Mouse (Mus musculus): ENCODE measurements around the gene Clgn. TPM values are rescaled to one million over a fixed set of nuclear protein-coding genes. Genes with fewer than 3 reads are reported as not detected.
A peak's percentile ranks its signal among the peaks of the same experiment; 100 is the strongest.
"Not testable (repeated sequence)": the region's sequence is repeated elsewhere in the genome, so short reads cannot be mapped to it uniquely, and the experiment has no call there.

Clgn gene
- polyA plus RNA-seq, 1 experiment from 2014 or later: 3.0 TPM

GRCm38 (mm10) chr8:83428621-83429020 is 39.0 kb downstream of the Clgn start:
- H3K27ac ChIP-seq (replicated peaks); H3K4me1 ChIP-seq; H3K4me3 ChIP-seq; H3K9me3 ChIP-seq (replicated peaks); DNase-seq (ENCODE audit: low spot score); H3K27me3 ChIP-seq (ENCODE audit: low read depth, poor library complexity, severe bottlenecking): not testable (repeated sequence)
- 91% methylated on average over 3 of the region's 3 CpGs for WGBS
- H3K36me3 ChIP-seq: peaks cover 12% of the 10 kb centered on the region

- Histone ChIP-seq H3K27ac (replicated peaks) (no peak overlapping the region), H3K4me1 (peaks cover 6% of the 10 kb centered on the region), H3K27me3 (ENCODE audit: low read depth, poor library complexity, severe bottlenecking) (no peaks in the 10 kb centered on the region), H3K4me3 (no peak overlapping the region), H3K36me3 (peaks cover 16% of the 10 kb centered on the region), H3K9me3 (replicated peaks) (no peaks in the 10 kb centered on the region)
- 66% methylated on average over 4 of the region's 4 CpGs for WGBS
- no peak for DNase-seq (ENCODE audit: low spot score)
Observed at GRCm38 (mm10) chr8:83429071-83429524, 39.4 kb downstream of the Clgn start.

- Histone ChIP-seq H3K4me1 (peaks cover 15% of the 10 kb centered on the region), H3K27ac (replicated peaks) (no peak overlapping the region), H3K9me3 (replicated peaks) (no peaks in the 10 kb centered on the region), H3K36me3 (peaks cover 41% of the 10 kb centered on the region), H3K27me3 (ENCODE audit: low read depth, poor library complexity, severe bottlenecking) (no peaks in the 10 kb centered on the region), H3K4me3 (no peak overlapping the region)
- no peak for DNase-seq (ENCODE audit: low spot score)
- 96% methylated on average over 1 of the region's 1 CpGs for WGBS
Observed at GRCm38 (mm10) chr8:83437077-83437476, 47.4 kb downstream of the Clgn start.

GRCm38 (mm10) chr8:83441656-83442242 is 52.1 kb downstream of the Clgn start:
- Histone ChIP-seq H3K36me3 (peaks cover 12% of the 10 kb centered on the region), H3K4me1 (peaks cover 22% of the 10 kb centered on the region), H3K9me3 (replicated peaks) (no peaks in the 10 kb centered on the region), H3K27ac (replicated peaks) (peak overlapping the region; percentile 97), H3K27me3 (ENCODE audit: low read depth, poor library complexity, severe bottlenecking) (no peaks in the 10 kb centered on the region), H3K4me3 (peak overlapping the region; percentile 91)
- DNase-seq (ENCODE audit: low spot score): no peak
- WGBS: 2% methylated on average over 29 of the region's 29 CpGs

GRCm38 (mm10) chr8:83442243-83443051 is 52.8 kb downstream of the Clgn start:
- Histone ChIP-seq H3K9me3 (replicated peaks) (no peaks in the 10 kb centered on the region), H3K36me3 (peaks cover 5% of the 10 kb centered on the region), H3K27ac (replicated peaks) (peak overlapping the region; percentile 97), H3K4me3 (peak overlapping the region; percentile 91), H3K27me3 (ENCODE audit: low read depth, poor library complexity, severe bottlenecking) (no peaks in the 10 kb centered on the region), H3K4me1 (peaks cover 22% of the 10 kb centered on the region)
- peak; percentile 99 for DNase-seq (ENCODE audit: low spot score)
- 1% methylated on average over 64 of the region's 64 CpGs for WGBS

GRCm38 (mm10) chr8:83443052-83443400 is 53.4 kb downstream of the Clgn start:
- Histone ChIP-seq H3K36me3 (no peaks in the 10 kb centered on the region), H3K4me3 (peak overlapping the region; percentile 91), H3K27ac (replicated peaks) (peak overlapping the region; percentile 97), H3K27me3 (ENCODE audit: low read depth, poor library complexity, severe bottlenecking) (no peaks in the 10 kb centered on the region), H3K4me1 (peaks cover 22% of the 10 kb centered on the region), H3K9me3 (replicated peaks) (no peaks in the 10 kb centered on the region)
- DNase-seq (ENCODE audit: low spot score): no peak
- 32% methylated on average over 5 of the region's 5 CpGs for WGBS

GRCm38 (mm10) chr8:83449960-83450359 is 60.3 kb downstream of the Clgn start:
- Histone ChIP-seq H3K36me3 (no peaks in the 10 kb centered on the region), H3K27ac (replicated peaks) (no peak overlapping the region), H3K4me3 (no peak overlapping the region), H3K27me3 (ENCODE audit: low read depth, poor library complexity, severe bottlenecking) (no peaks in the 10 kb centered on the region), H3K9me3 (replicated peaks) (no peaks in the 10 kb centered on the region), H3K4me1 (peaks cover 6% of the 10 kb centered on the region; the same call in 1 of the 2 replicates)
- DNase-seq (ENCODE audit: low spot score): no peak
- WGBS: 53% methylated on average over 1 of the region's 1 CpGs

GRCm38 (mm10) chr8:83451056-83451455 is 61.4 kb downstream of the Clgn start:
- DNase-seq (ENCODE audit: low spot score): no peak
- WGBS: 37% methylated on average over 3 of the region's 3 CpGs

GRCm38 (mm10) chr8:83457121-83457520 is 67.5 kb downstream of the Clgn start:
- WGBS: 68% methylated on average over 6 of the region's 6 CpGs
- Histone ChIP-seq H3K27ac (replicated peaks) (no peak overlapping the region), H3K9me3 (replicated peaks) (no peaks in the 10 kb centered on the region), H3K36me3 (no peaks in the 10 kb centered on the region), H3K4me1 (peaks cover 6% of the 10 kb centered on the region; the same call in 1 of the 2 replicates), H3K4me3 (no peak overlapping the region), H3K27me3 (ENCODE audit: low read depth, poor library complexity, severe bottlenecking) (no peaks in the 10 kb centered on the region)
- DNase-seq (ENCODE audit: low spot score): no peak

More at GRCm38 (mm10) chr8:83451056-83451455, 61.4 kb downstream of the Clgn start:
- Histone ChIP-seq H3K27ac (replicated peaks) (no peak overlapping the region), H3K4me1 (peaks cover 6% of the 10 kb centered on the region; the same call in 1 of the 2 replicates), H3K9me3 (replicated peaks) (no peaks in the 10 kb centered on the region), H3K4me3 (no peak overlapping the region), H3K36me3 (no peaks in the 10 kb centered on the region), H3K27me3 (ENCODE audit: low read depth, poor library complexity, severe bottlenecking) (no peaks in the 10 kb centered on the region)

GRCm38 (mm10) chr8:83458222-83458621 is 68.6 kb downstream of the Clgn start, which contains the start of gene Scoc:
Scoc (minus strand) TSS chr8:83458391.
- no peak for DNase-seq (ENCODE audit: low spot score)
- Histone ChIP-seq H3K27ac (replicated peaks) (no peak within 1 kb of the TSS), H3K9me3 (replicated peaks) (no peaks in the 10 kb centered on the region), H3K4me3 (no peak within 1 kb of the TSS), H3K27me3 (ENCODE audit: low read depth, poor library complexity, severe bottlenecking) (no peaks in the 10 kb centered on the region), H3K36me3 (no peaks in the 10 kb centered on the region), H3K4me1 (peaks cover 6% of the 10 kb centered on the region; the same call in 1 of the 2 replicates)
- WGBS: 87% methylated on average over 14 of the region's 14 CpGs

- 81% methylated on average over 3 of the region's 3 CpGs for WGBS
- no peak overlapping the region for H3K27ac ChIP-seq (replicated peaks)
- no peak for DNase-seq (ENCODE audit: low spot score)
- H3K9me3 ChIP-seq (replicated peaks): no peaks in the 10 kb centered on the region
- H3K36me3 ChIP-seq: no peaks in the 10 kb centered on the region
- H3K4me1 ChIP-seq: no peaks in the 10 kb centered on the region
- H3K27me3 ChIP-seq (ENCODE audit: low read depth, poor library complexity, severe bottlenecking): no peaks in the 10 kb centered on the region
- H3K4me3 ChIP-seq: no peak overlapping the region
Observed at GRCm38 (mm10) chr8:83459606-83460005, 69.9 kb downstream of the Clgn start.

All from midbrain, embryonic 10.5 days (tissue).